Comparison of ENCODE assay signal across 24 mouse cellular contexts in the genomic region with DNA sequence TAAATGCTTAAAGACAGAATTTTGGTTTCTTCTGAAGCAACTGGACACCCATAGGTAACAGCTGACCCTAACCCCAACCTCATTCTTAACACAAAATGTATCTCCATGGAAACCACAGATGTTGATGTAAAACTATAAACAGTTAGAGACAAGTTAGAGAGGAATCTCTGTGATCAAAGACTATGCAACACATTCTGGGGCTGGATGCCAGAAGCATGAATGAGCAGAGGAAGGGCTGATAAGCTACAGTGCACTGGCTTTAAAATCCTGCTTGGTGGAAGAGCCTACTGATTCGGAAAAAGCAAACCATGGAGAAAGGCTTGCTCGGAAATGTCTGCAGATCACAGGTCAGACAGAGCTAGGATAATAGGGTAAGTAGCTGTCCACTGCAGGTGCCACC. TPM values are rescaled to one million over a fixed set of nuclear protein-coding genes. Genes with fewer than 3 reads are reported as not detected.
DNase-seq lines count a peak whose midpoint lies in the region; ATAC-seq and TF ChIP-seq lines count a peak whose summit lies in the region.
"Had no signal": no experiment of that assay in that cellular context is flagged by ENCODE, and none has a peak within 500 bp of the region (broad histone marks: within the 10 kb centered on the region; RNA-seq: fewer than 3 reads in every experiment).

No protein-coding gene starts in this region.

- ATAC-seq in Patski, result peak; percentile 63
- ATAC-seq: forebrain, embryonic 14.5 days; intestine, embryonic 16.5 days had no signal

- CTCF ChIA-PET in Patski (lab: Charles Lee), result no interaction called here

- in situ Hi-C loops in Patski (cut with MboI; ENCODE audit: low pct_unique_long_range_greater_than_20kb), result no loop called here

- intact Hi-C loops in gastrocnemius, adult 2 months (cut with DNase I), result no loop called here

- TF ChIP-seq CTCF in gastrocnemius, adult 2 months (IDR thresholded peaks at IDR 0.05), result no peak
- TF ChIP-seq CTCF in Patski (IDR thresholded peaks at IDR 0.05), result no peak

- H3K27ac ChIP-seq in gastrocnemius, adult 2 months, result peak overlapping the region; percentile 3; the same call in 1 of the 2 replicates
- H3K27ac ChIP-seq: embryonic facial prominence, embryonic 10.5 days; hindbrain, embryonic 14.5 days; kidney, postnatal 0 days; limb, embryonic 13.5 days; liver, embryonic 14.5 days; midbrain, embryonic 10.5 days; stomach, embryonic 15.5 days had no signal

- POLR2A ChIA-PET in Patski (lab: Charles Lee), result no interaction called here

- no peak overlapping the region for H3K4me3 ChIP-seq in gastrocnemius, adult 2 months
- H3K4me3 ChIP-seq: embryonic facial prominence, embryonic 10.5 days; erythroblast, embryonic 14.5 days; limb, embryonic 13.5 days; midbrain, embryonic 10.5 days; stomach, embryonic 15.5 days had no signal

- no peaks in the 10 kb centered on the region for H3K27me3 ChIP-seq in Patski
- H3K27me3 ChIP-seq: limb, embryonic 13.5 days; stomach, embryonic 15.5 days had no signal

- DNase-seq in gastrocnemius, adult 2 months, result no peak
- no peak for DNase-seq in gastrocnemius, adult 18-20 months (ENCODE audit: low spot score)
- DNase-seq in kidney, postnatal 10 days, result peak; percentile 33
- no peak for DNase-seq in kidney, postnatal 4 days
- DNase-seq in Patski (ENCODE audit: low read depth, low spot score), result no peak
- DNase-seq in lung, postnatal 10 days, result peak; percentile 74
- DNase-seq in right cerebral cortex, postnatal 10 days (ENCODE audit: low spot score in 2 of 2), result no peak
- DNase-seq in right cerebral cortex, postnatal 4 days, result no peak
- DNase-seq: B cell, adult 2 months; cerebellum, adult 18-20 months; layer of hippocampus, adult 9-11 months; right cerebral cortex, adult 18-20 months; spleen, adult 18-20 months; thymus, adult 2 months had no signal

RNA-seq across cellular contexts. Expression of a gene that starts 31.7 kb away (rescaled TPM):
- total RNA-seq in gastrocnemius, adult 2 months (2021), result under 1 TPM in 1 of 2 experiments, not detected in 1; 0.08 TPM
- total RNA-seq in gastrocnemius, adult 18-20 months (2021), result under 1 TPM in 1 of 2 experiments, not detected in 1; 0.09 TPM
- polyA plus RNA-seq in Patski (2021), result 0.27 TPM
- polyA plus RNA-seq: erythroblast, embryonic 14.5 days; hindbrain, embryonic 14.5 days; liver, embryonic 14.5 days had no signal

RNA-seq across cellular contexts. Expression of a gene that starts 34.6 kb away (rescaled TPM):
- total RNA-seq in gastrocnemius, adult 2 months (2021), result 10 to 100 TPM; 33.1 to 55.3 TPM
- 10 to 100 TPM; 27.7 to 33.8 TPM for total RNA-seq in gastrocnemius, adult 18-20 months (2021)
- polyA plus RNA-seq in Patski (2021), result 25.5 TPM
- polyA plus RNA-seq: erythroblast, embryonic 14.5 days had no signal

Comparison
In these comparisons a context has a peak if more than half of its experiments do, and no peak if none do; other contexts are left out.
1. DNase-seq: peak in kidney, postnatal 10 days (single experiment) and lung, postnatal 10 days (single experiment); none in gastrocnemius, adult 2 months (single experiment), gastrocnemius, adult 18-20 months (single experiment), kidney, postnatal 4 days (0 of 2), Patski (single experiment), right cerebral cortex, postnatal 10 days (0 of 2) and right cerebral cortex, postnatal 4 days (single experiment).